Comparison of ENCODE assay signal across 8 mouse cellular contexts in genomic region chr3:107596559-107596958, GRCm38 (mm10). TPM values are rescaled to one million over a fixed set of nuclear protein-coding genes. Genes with fewer than 3 reads are reported as not detected.
DNase-seq lines count a peak whose midpoint lies in the region; ATAC-seq and TF ChIP-seq lines count a peak whose summit lies in the region.

No protein-coding gene starts in this region.

- peaks cover 84% of the 10 kb centered on the region for H3K27me3 ChIP-seq in intestine, embryonic 15.5 days (replicated peaks)
- H3K27me3 ChIP-seq in intestine, postnatal 0 days (replicated peaks; ENCODE audit: control insufficient read depth, insufficient read depth, low read length) = peaks cover 90% of the 10 kb centered on the region
- peaks cover 99% of the 10 kb centered on the region for H3K27me3 ChIP-seq in heart, postnatal 0 days (ENCODE audit: control insufficient read depth, insufficient read depth, low read length)

- ATAC-seq in intestine, embryonic 15.5 days = no peak
- no peak for ATAC-seq in intestine, postnatal 0 days
- peak; percentile 11; the same call in 1 of the 2 replicates for ATAC-seq in heart, postnatal 0 days (ENCODE audit: insufficient read depth, low read depth)

- peak; percentile 79 for DNase-seq in embryo, embryonic 9.5 days (ENCODE audit: extremely low spot score)
- DNase-seq in heart, postnatal 0 days (ENCODE audit: low spot score) = no peak
- peak; percentile 49 for DNase-seq in mesoderm, embryonic 11.5 days (ENCODE audit: low read depth, low spot score)
- DNase-seq in left cerebral cortex, adult 9 months (ENCODE audit: low spot score in 2 of 2) = no peak
- no peak for DNase-seq in left cerebral cortex, adult 2 months (ENCODE audit: extremely low spot score in 1 of 2, low spot score in 2 of 2)
- no peak for DNase-seq in layer of hippocampus, adult 18-20 months (ENCODE audit: low spot score in 2 of 2)

- no peak overlapping the region; the same call in 1 of the 2 replicates for H3K4me2 ChIP-seq in intestine, embryonic 15.5 days (replicated peaks)
- H3K4me2 ChIP-seq in intestine, postnatal 0 days (replicated peaks; ENCODE audit: low read depth) = no peak overlapping the region; the same call in 1 of the 2 replicates
- no peak overlapping the region for H3K4me2 ChIP-seq in heart, postnatal 0 days (ENCODE audit: low read depth, low read length)

- peaks cover 20% of the 10 kb centered on the region for H3K4me1 ChIP-seq in intestine, embryonic 15.5 days (replicated peaks)
- no peaks in the 10 kb centered on the region; the same call in 1 of the 2 replicates for H3K4me1 ChIP-seq in intestine, postnatal 0 days (replicated peaks; ENCODE audit: control insufficient read depth, insufficient read depth, low read length)
- no peaks in the 10 kb centered on the region for H3K4me1 ChIP-seq in heart, postnatal 0 days (ENCODE audit: control insufficient read depth, insufficient read depth)

- TF ChIP-seq CTCF in intestine, postnatal 0 days (IDR thresholded peaks at IDR 0.05; ENCODE audit: low read depth) = no peak
- no peak for TF ChIP-seq CTCF in heart, postnatal 0 days (IDR thresholded peaks at IDR 0.05; ENCODE audit: low read depth)
- TF ChIP-seq CTCF in left cerebral cortex, adult 2 months (IDR thresholded peaks at IDR 0.05) = no peak

- H3K36me3 ChIP-seq in intestine, embryonic 15.5 days = no peaks in the 10 kb centered on the region
- H3K36me3 ChIP-seq in intestine, postnatal 0 days (ENCODE audit: control insufficient read depth, insufficient read depth) = no peaks in the 10 kb centered on the region
- H3K36me3 ChIP-seq in heart, postnatal 0 days (replicated peaks; ENCODE audit: control insufficient read depth, insufficient read depth, low read length) = no peaks in the 10 kb centered on the region

- intact Hi-C loops in left cerebral cortex, adult 2 months (cut with DNase I) = no loop called here

- H3K4me3 ChIP-seq in intestine, embryonic 15.5 days (replicated peaks) = peak overlapping the region; percentile 4; the same call in 1 of the 2 replicates
- no peak overlapping the region for H3K4me3 ChIP-seq in intestine, postnatal 0 days (ENCODE audit: low read depth, low read length)
- H3K4me3 ChIP-seq in heart, postnatal 0 days (ENCODE audit: low read depth, low read length) = peak overlapping the region; percentile 39; the same call in 1 of the 2 replicates
- H3K4me3 ChIP-seq in left cerebral cortex, adult 2 months = no peak overlapping the region

- H3K9me3 ChIP-seq in intestine, embryonic 15.5 days = no peaks in the 10 kb centered on the region
- H3K9me3 ChIP-seq in intestine, postnatal 0 days (ENCODE audit: control insufficient read depth) = no peaks in the 10 kb centered on the region
- H3K9me3 ChIP-seq in heart, postnatal 0 days (replicated peaks; ENCODE audit: control insufficient read depth, low read length) = no peaks in the 10 kb centered on the region

- TF ChIP-seq EP300 in heart, postnatal 0 days (IDR thresholded peaks at IDR 0.05; ENCODE audit: low read depth) = no peak

- H3K27ac ChIP-seq in intestine, embryonic 15.5 days = no peak overlapping the region
- no peak overlapping the region for H3K27ac ChIP-seq in intestine, postnatal 0 days (ENCODE audit: low read depth, low read length)
- no peak overlapping the region for H3K27ac ChIP-seq in heart, postnatal 0 days (ENCODE audit: low read depth)
- no peak overlapping the region for H3K27ac ChIP-seq in left cerebral cortex, adult 2 months

- WGBS in intestine, embryonic 15.5 days = 2% methylated on average over 26 of the region's 26 CpGs
- WGBS in intestine, postnatal 0 days = 1% methylated on average over 26 of the region's 26 CpGs
- under 1% methylated on average over 26 of the region's 26 CpGs for WGBS in heart, postnatal 0 days

- H3K9ac ChIP-seq in intestine, embryonic 15.5 days = no peak overlapping the region
- no peak overlapping the region for H3K9ac ChIP-seq in intestine, postnatal 0 days (ENCODE audit: low read depth, low read length)
- H3K9ac ChIP-seq in heart, postnatal 0 days (replicated peaks; ENCODE audit: low read depth, low read length) = no peak overlapping the region

RNA-seq across cellular contexts. Expression of gene Alx3, which starts 1.7 kb away (rescaled TPM):
- 0.13 TPM in 1 of 2 replicates, not detected in the other for polyA plus RNA-seq in intestine, embryonic 15.5 days (2015; fragmentation: Nextera tagmentation; extraction: Ambion mirVana)
- polyA plus RNA-seq in intestine, postnatal 0 days (2015; fragmentation: Nextera tagmentation; extraction: Ambion mirVana) = not detected in 2 replicates
- total RNA-seq in heart, postnatal 0 days (2014; rRNA removed; ENCODE audit: low replicate concordance) = not detected in 2 replicates
- not detected in 2 replicates for polyA plus RNA-seq in heart, postnatal 0 days (2015; fragmentation: Nextera tagmentation; extraction: Ambion mirVana)
- under 1 TPM; 0.40 to 0.86 TPM for total RNA-seq in left cerebral cortex, adult 2 months (2021)
- total RNA-seq in layer of hippocampus, adult 18-20 months (2021) = under 1 TPM; 0.41 to 0.42 TPM

RNA-seq across cellular contexts. Expression of gene Gm10961, which starts 34.6 kb away (rescaled TPM):
- not detected in 2 replicates for polyA plus RNA-seq in intestine, embryonic 15.5 days (2015; fragmentation: Nextera tagmentation; extraction: Ambion mirVana)
- polyA plus RNA-seq in intestine, postnatal 0 days (2015; fragmentation: Nextera tagmentation; extraction: Ambion mirVana) = not detected in 2 replicates
- total RNA-seq in heart, postnatal 0 days (2014; rRNA removed; ENCODE audit: low replicate concordance) = not detected in 2 replicates
- not detected in 2 replicates for polyA plus RNA-seq in heart, postnatal 0 days (2015; fragmentation: Nextera tagmentation; extraction: Ambion mirVana)
- total RNA-seq in left cerebral cortex, adult 2 months (2021) = not detected
- total RNA-seq in layer of hippocampus, adult 18-20 months (2021) = not detected

RNA-seq across cellular contexts. Expression of gene Strip1, which starts 34.9 kb away (rescaled TPM):
- polyA plus RNA-seq in intestine, embryonic 15.5 days (2015; fragmentation: Nextera tagmentation; extraction: Ambion mirVana) = 37.3 and 39.0 TPM in 2 replicates
- 17.8 and 18.0 TPM in 2 replicates for polyA plus RNA-seq in intestine, postnatal 0 days (2015; fragmentation: Nextera tagmentation; extraction: Ambion mirVana)
- total RNA-seq in heart, postnatal 0 days (2014; rRNA removed; ENCODE audit: low replicate concordance) = 35.7 and 49.2 TPM in 2 replicates
- 23.5 and 24.0 TPM in 2 replicates for polyA plus RNA-seq in heart, postnatal 0 days (2015; fragmentation: Nextera tagmentation; extraction: Ambion mirVana)
- 10 to 100 TPM; 65.9 to 69.0 TPM for total RNA-seq in left cerebral cortex, adult 2 months (2021)
- total RNA-seq in layer of hippocampus, adult 18-20 months (2021) = 10 to 100 TPM; 70.4 to 76.2 TPM

RNA-seq across cellular contexts. Expression of gene Ubl4b, which starts 41.7 kb away (rescaled TPM):
- polyA plus RNA-seq in intestine, embryonic 15.5 days (2015; fragmentation: Nextera tagmentation; extraction: Ambion mirVana) = not detected in 2 replicates
- polyA plus RNA-seq in intestine, postnatal 0 days (2015; fragmentation: Nextera tagmentation; extraction: Ambion mirVana) = not detected in 2 replicates
- total RNA-seq in heart, postnatal 0 days (2014; rRNA removed; ENCODE audit: low replicate concordance) = not detected in 2 replicates
- polyA plus RNA-seq in heart, postnatal 0 days (2015; fragmentation: Nextera tagmentation; extraction: Ambion mirVana) = not detected in 2 replicates
- total RNA-seq in left cerebral cortex, adult 2 months (2021) = under 1 TPM in 1 of 2 experiments, not detected in 1; 0.33 TPM
- not detected for total RNA-seq in layer of hippocampus, adult 18-20 months (2021)

Comparison
In these comparisons a context has a peak if more than half of its experiments do, and no peak if none do; other contexts are left out.
1. H3K4me3 ChIP-seq: peak in intestine, embryonic 15.5 days (single experiment) and heart, postnatal 0 days (single experiment); none in intestine, postnatal 0 days (single experiment) and left cerebral cortex, adult 2 months (single experiment).
2. DNase-seq: peak in embryo, embryonic 9.5 days (single experiment) and mesoderm, embryonic 11.5 days (single experiment); none in heart, postnatal 0 days (single experiment), left cerebral cortex, adult 9 months (0 of 2), left cerebral cortex, adult 2 months (0 of 2) and layer of hippocampus, adult 18-20 months (0 of 2).